Mouse (Mus musculus) neural tube, embryonic 15.5 days (tissue): Measurements from ENCODE around the gene Cutal. TPM values are rescaled to one million over a fixed set of nuclear protein-coding genes. Genes with fewer than 3 reads are reported as not detected.
"Not testable (repeated sequence)": the region's sequence is repeated elsewhere in the genome, so short reads cannot be mapped to it uniquely, and the experiment has no call there.

ENCODE experiments used
- ATAC-seq: fragments of 200-750 bp; cut with Nextera tagmentation; 2 replicates; pipeline ENCODE4 v1.8.0; 2017; ENCODE audit warnings: mild to moderate bottlenecking, moderate TSS enrichment, moderate library complexity; ENCODE audit not compliant: low FRiP score
- H3K27ac ChIP-seq: fragments of 300-500 bp; sonication (generic); replicated peaks from 2 replicates; pipeline ENCODE4 v1.5.1; 2015; ENCODE audit warnings: mild to moderate bottlenecking, inconsistent platforms
- H3K27me3 ChIP-seq: fragments of 300-500 bp; sonication (generic); replicated peaks from 2 replicates; pipeline ENCODE4 v1.6.1; 2015; ENCODE audit warnings: inconsistent platforms
- H3K36me3 ChIP-seq: fragments of 300-500 bp; sonication (generic); 2 replicates; pipeline ENCODE4 v1.6.1; 2015; ENCODE audit warnings: inconsistent platforms
- H3K4me1 ChIP-seq: fragments of 300-500 bp; sonication (generic); 2 replicates; pipeline ENCODE4 v1.6.1; 2015; ENCODE audit warnings: inconsistent platforms
- H3K4me2 ChIP-seq: fragments of 300-500 bp; sonication (generic); 2 replicates; pipeline ENCODE4 v1.6.1; 2015; ENCODE audit warnings: inconsistent platforms, mild to moderate bottlenecking, moderate library complexity
- H3K4me3 ChIP-seq: fragments of 300-500 bp; sonication (generic); replicated peaks from 2 replicates; pipeline ENCODE4 v1.5.1; 2015; ENCODE audit warnings: mild to moderate bottlenecking, inconsistent platforms
- H3K9ac ChIP-seq: fragments of 300-500 bp; sonication (generic); replicated peaks from 2 replicates; pipeline ENCODE4 v1.6.1; 2015; ENCODE audit warnings: mild to moderate bottlenecking, inconsistent platforms
- H3K9me3 ChIP-seq: fragments of 300-500 bp; sonication (generic); replicated peaks from 2 replicates; pipeline ENCODE4 v1.6.1; 2016; ENCODE audit warnings: inconsistent platforms
- WGBS: fragments of 180-500 bp; shearing (Covaris S2); methylation state at CpG from one replicate; pipeline ENCODE4 v1.1.7; 2015; ENCODE audit warnings: mixed read lengths; 5-methylcytosine and 5-hydroxymethylcytosine counted together
- polyA plus RNA-seq: library from polyadenylated mRNA; unstranded; fragments of >200 nt; fragmentation: Nextera tagmentation; extraction: Ambion mirVana; gene quantifications from 2 replicates; pipeline ENCODE4 v1.2.1, GENCODE M21; 2015

Gene Cutal
- 0.32 and 1.2 TPM in 2 replicates for polyA plus RNA-seq

DNA sequence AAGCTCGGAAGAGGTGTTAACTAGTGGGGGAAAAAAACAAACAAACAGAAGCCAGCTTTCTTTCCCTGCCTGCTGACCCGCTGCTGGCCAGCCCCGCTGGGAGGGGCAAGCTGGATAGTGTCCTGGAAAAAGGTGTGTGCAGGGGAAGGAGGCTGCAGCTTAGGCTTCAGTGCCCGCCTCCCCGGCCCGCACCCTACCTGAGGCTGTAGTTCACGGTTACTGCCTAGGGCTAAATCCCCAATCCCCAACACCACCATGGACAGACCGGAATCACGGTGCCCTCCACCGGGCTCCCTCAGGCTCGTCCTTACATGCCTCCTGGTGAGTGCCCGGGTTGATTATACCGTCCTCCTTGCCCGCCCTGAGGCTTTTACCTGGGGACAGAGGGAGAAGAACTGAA, at the start of gene Cutal:
Gene Cutal (plus strand): TSS at position 126 of the 400 bp plus-strand sequence.
- no peak for ATAC-seq
- Histone ChIP-seq H3K4me1 (peaks cover 18% of the 10 kb centered on the region), H3K36me3 (no peaks in the 10 kb centered on the region), H3K4me3 (no peak within 1 kb of the TSS; the same call in 1 of the 2 replicates), H3K27ac (no peak within 1 kb of the TSS), H3K4me2 (peak within 1 kb of the TSS; percentile 36), H3K9ac (0 out of 2 replicates have a peak within 1 kb of the TSS, but pooled peaks have one; percentile 17), H3K27me3 (peaks cover 26% of the 10 kb centered on the region), H3K9me3 (no peaks in the 10 kb centered on the region)
- WGBS = 2% methylated on average over 14 of the region's 14 CpGs

DNA sequence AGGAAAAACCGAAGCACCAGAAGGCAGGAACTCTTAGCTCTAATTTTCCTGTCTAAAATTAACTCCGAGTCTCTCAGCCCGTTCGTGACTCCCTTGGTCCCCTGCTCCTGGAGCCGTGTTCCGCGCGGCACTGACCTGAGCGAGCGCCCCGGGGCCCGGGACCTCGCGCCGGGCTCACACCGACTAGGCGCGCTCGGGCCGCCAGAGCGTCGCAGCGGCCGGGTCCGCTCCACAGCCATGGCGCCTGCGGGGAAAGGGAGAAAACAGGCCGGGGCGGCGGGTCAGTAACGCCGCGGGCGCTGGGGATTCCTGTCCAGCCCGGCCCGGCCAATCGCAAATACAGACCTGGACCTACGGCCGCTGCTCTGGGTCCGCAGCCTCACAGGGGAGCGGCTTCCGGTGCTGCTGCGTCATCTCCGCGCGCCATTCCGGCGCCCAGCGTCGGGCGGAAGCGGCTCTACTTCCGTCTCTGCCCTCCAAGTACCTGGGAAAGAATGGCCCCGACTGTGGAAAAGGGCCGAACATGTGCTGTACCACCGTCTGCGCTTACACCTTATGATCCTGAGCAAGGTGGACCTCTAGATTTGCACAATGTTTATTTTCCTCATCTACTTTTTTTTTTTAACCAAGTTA, 48.3 kb upstream of the Cutal start, which contains the start of gene Fbxw2:
Gene Fbxw2 (minus strand): TSS at position 485 of the 633 bp plus-strand sequence.
- Histone ChIP-seq H3K4me1 (peaks cover 30% of the 10 kb centered on the region), H3K27ac (peak within 1 kb of the TSS; percentile 84), H3K9ac (peak within 1 kb of the TSS; percentile 87), H3K9me3 (no peaks in the 10 kb centered on the region), H3K36me3 (peaks cover 11% of the 10 kb centered on the region), H3K4me3 (peak within 1 kb of the TSS; percentile 71), H3K4me2 (peak within 1 kb of the TSS; percentile 94), H3K27me3 (no peaks in the 10 kb centered on the region; the same call in 1 of the 2 replicates)
- WGBS = under 1% methylated on average over 48 of the region's 57 CpGs
- ATAC-seq = peak; percentile 97

GRCm38 (mm10) chr2:34826460-34827231, 47.5 kb upstream of the Cutal start:
- Histone ChIP-seq H3K27ac (peak overlapping the region; percentile 84), H3K9ac (peak overlapping the region; percentile 87), H3K36me3 (peaks cover 7% of the 10 kb centered on the region; the same call in 1 of the 2 replicates), H3K4me2 (peak overlapping the region; percentile 94), H3K9me3 (no peaks in the 10 kb centered on the region), H3K4me1 (peaks cover 30% of the 10 kb centered on the region), H3K27me3 (no peaks in the 10 kb centered on the region; the same call in 1 of the 2 replicates), H3K4me3 (peak overlapping the region; percentile 71)
- peak; percentile 40 for ATAC-seq
- whole genome bisulfite sequencing = 36% methylated on average over 20 of the region's 21 CpGs

GRCm38 (mm10) chr2:34827591-34827990, 46.6 kb upstream of the Cutal start:
- H3K9ac ChIP-seq = no peak overlapping the region
- H3K9me3 ChIP-seq = no peaks in the 10 kb centered on the region
- ATAC-seq = no peak
- WGBS = 89% methylated on average over 4 of the region's 4 CpGs
- peaks cover 2% of the 10 kb centered on the region; the same call in 1 of the 2 replicates for H3K36me3 ChIP-seq
- no peak overlapping the region for H3K27ac ChIP-seq
- no peaks in the 10 kb centered on the region; the same call in 1 of the 2 replicates for H3K27me3 ChIP-seq
- peaks cover 26% of the 10 kb centered on the region for H3K4me1 ChIP-seq
- no peak overlapping the region for H3K4me2 ChIP-seq
- no peak overlapping the region for H3K4me3 ChIP-seq

DNA sequence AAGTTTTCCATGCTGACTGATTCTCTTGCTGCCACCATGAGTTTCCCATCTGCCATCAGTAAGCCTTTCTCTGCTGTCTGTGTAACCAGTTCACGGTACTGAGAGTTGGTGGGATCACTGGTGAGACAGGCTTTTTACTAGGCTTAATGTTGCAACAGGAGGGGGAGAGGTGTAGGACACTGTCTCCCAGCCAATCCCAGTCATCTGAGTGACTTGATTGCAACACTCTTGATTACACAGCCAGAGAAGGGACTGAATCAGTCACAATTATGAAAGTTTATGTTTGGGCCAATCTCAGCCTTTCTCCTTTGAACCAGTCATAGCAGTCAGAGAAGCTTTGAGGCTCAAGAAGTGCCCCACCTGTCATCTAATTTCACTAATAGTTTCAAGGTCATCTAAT, 46.2 kb upstream of the Cutal start:
- no peaks in the 10 kb centered on the region for H3K36me3 ChIP-seq

GRCm38 (mm10) chr2:34830066-34830465, 44.1 kb upstream of the Cutal start:
- WGBS = 95% methylated on average over 17 of the region's 17 CpGs
- not testable (repeated sequence) for H3K9ac ChIP-seq, H3K36me3 ChIP-seq, H3K27me3 ChIP-seq, H3K4me1 ChIP-seq, H3K9me3 ChIP-seq, ATAC-seq, H3K4me3 ChIP-seq, H3K4me2 ChIP-seq, H3K27ac ChIP-seq

More for the DNA sequence above, 46.2 kb upstream of the Cutal start:
- peaks cover 24% of the 10 kb centered on the region for H3K4me1 ChIP-seq
- H3K4me3 ChIP-seq = no peak overlapping the region
- 85% methylated on average over 1 of the region's 1 CpGs for WGBS
- no peak overlapping the region for H3K4me2 ChIP-seq
- no peaks in the 10 kb centered on the region for H3K9me3 ChIP-seq
- H3K27ac ChIP-seq = no peak overlapping the region
- H3K9ac ChIP-seq = no peak overlapping the region
- no peak for ATAC-seq
- no peaks in the 10 kb centered on the region; the same call in 1 of the 2 replicates for H3K27me3 ChIP-seq

GRCm38 (mm10) chr2:34832766-34833457, 41.3 kb upstream of the Cutal start, which contains the start of gene Gm34653:
Gene Gm34653 (plus strand): TSS chr2:34833007.
- not testable (repeated sequence) for H3K9me3 ChIP-seq, ATAC-seq, H3K4me3 ChIP-seq, H3K9ac ChIP-seq, H3K27ac ChIP-seq, H3K4me2 ChIP-seq, H3K4me1 ChIP-seq, H3K27me3 ChIP-seq, H3K36me3 ChIP-seq
- 72% methylated on average over 11 of the region's 11 CpGs for WGBS

DNA sequence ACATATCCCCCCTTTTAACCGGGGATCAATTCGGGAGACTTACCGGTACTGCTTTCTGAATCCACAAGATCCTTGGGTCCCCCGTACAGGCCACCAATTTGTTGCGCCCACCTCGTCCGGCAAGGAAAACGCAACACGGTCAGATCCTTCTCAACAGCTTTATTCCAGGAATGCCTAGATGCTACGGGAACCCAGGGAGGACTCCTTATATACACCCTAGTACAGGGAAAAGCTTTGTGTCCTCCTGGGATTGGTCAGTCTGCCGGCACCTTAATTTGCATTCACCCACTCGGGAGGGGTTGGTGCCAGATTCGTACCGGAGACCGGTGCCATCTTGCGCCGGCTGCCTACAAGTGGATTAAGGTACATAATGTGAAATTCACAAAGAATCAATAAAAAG, 40.6 kb upstream of the Cutal start:
- Histone ChIP-seq H3K27me3 (peaks cover 8% of the 10 kb centered on the region), H3K27ac (no peak overlapping the region), H3K36me3 (no peaks in the 10 kb centered on the region), H3K9ac (no peak overlapping the region), H3K4me1 (no peaks in the 10 kb centered on the region), H3K4me2 (no peak overlapping the region), H3K9me3 (no peaks in the 10 kb centered on the region), H3K4me3 (no peak overlapping the region)
- ATAC-seq = no peak
- 89% methylated on average over 17 of the region's 17 CpGs for WGBS

DNA sequence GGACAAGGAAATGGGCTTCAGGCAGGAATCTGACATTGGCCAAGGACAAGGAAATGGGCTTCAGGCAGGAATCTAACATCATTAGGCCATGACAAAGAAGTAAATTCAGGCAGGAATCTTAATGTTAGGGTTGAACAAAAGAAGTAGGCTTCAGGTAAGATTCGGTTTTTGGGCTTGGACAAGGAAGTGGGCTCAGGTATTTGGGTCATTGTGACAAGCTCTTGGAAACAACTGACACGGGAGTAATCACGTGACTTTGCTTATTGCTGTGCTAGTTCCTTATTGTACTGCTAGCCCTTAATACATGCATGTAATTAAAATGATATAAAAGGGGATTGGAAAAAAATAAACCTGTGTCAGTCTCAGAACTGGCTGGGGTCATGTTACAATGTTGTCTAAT, 38.5 kb upstream of the Cutal start:
- H3K9ac ChIP-seq = no peak overlapping the region
- H3K9me3 ChIP-seq = no peaks in the 10 kb centered on the region
- H3K36me3 ChIP-seq = no peaks in the 10 kb centered on the region
- WGBS = 73% methylated on average over 3 of the region's 3 CpGs
- H3K27me3 ChIP-seq = peaks cover 8% of the 10 kb centered on the region; the same call in 1 of the 2 replicates
- H3K4me3 ChIP-seq = no peak overlapping the region
- ATAC-seq = no peak
- H3K4me1 ChIP-seq = no peaks in the 10 kb centered on the region
- no peak overlapping the region for H3K27ac ChIP-seq
- H3K4me2 ChIP-seq = no peak overlapping the region

DNA sequence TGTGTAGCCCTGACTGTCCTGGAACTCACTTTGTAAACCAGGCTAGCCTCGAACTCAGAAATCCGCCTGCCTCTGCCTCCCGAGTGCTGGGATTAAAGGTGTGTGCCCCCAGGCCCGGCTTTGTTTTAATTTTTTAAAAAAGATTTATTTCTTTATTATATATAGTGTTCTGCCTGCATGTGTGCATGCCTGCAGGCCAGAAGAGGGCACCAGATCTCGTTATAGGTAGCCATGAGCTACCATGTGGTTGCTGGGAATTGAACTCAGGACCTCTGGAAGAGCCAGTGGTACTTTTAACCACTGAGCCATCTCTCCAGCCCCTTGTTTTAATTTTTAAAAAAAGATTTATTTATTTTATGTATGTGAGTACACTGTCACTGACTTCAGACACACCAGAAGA, 34.1 kb upstream of the Cutal start:
- H3K9ac ChIP-seq, ATAC-seq, H3K4me2 ChIP-seq, H3K36me3 ChIP-seq, H3K4me1 ChIP-seq, H3K4me3 ChIP-seq, H3K27me3 ChIP-seq, H3K27ac ChIP-seq, H3K9me3 ChIP-seq: not testable (repeated sequence)
- WGBS = 85% methylated on average over 5 of the region's 5 CpGs

DNA sequence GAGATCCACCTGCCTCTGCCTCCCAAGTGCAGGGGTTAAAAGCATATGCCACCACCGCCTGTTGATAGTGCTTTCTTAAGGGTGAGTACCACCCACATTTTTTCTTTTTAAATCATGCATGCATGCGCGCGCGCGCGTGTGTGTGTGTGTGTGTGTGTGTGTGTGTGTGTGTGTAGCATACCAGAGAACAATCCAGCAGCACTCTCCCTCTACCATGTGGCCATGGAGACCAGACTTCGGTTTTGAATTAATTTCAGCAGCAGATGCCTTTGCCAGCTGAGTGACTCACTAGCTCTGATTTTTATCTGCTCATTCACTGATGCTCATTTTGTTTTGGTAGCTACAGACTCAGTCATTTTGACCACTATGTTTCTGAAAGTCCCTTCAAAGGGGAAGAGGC, 32.5 kb upstream of the Cutal start:
- H3K4me2 ChIP-seq = no peak overlapping the region
- H3K27ac ChIP-seq = no peak overlapping the region
- no peaks in the 10 kb centered on the region for H3K9me3 ChIP-seq
- WGBS = 93% methylated on average over 8 of the region's 8 CpGs
- H3K9ac ChIP-seq = no peak overlapping the region
- ATAC-seq = no peak
- 0 out of 2 replicates have a peak, but pooled peaks cover 1% of the 10 kb centered on the region for H3K27me3 ChIP-seq
- H3K36me3 ChIP-seq = no peaks in the 10 kb centered on the region
- H3K4me3 ChIP-seq = no peak overlapping the region
- H3K4me1 ChIP-seq = no peaks in the 10 kb centered on the region
